Mouse (Mus musculus) ZHBTc4 (cell line): ENCODE results near the gene Polr2e.
A peak's percentile ranks its signal among the peaks of the same experiment; 100 is the strongest.

Experiments used
- DNase-seq: peaks from one replicate; pipeline ENCODE4 v3.0.0-alpha.2; 2011; ENCODE audit warnings: low read depth, low spot score

The Polr2e gene

GRCm38 (mm10) chr10:80035148-80035547 lies 4.4 kb downstream of the Polr2e start:
- no peak for DNase-seq

- DNase-seq: peak; percentile 80
Observed at GRCm38 (mm10) chr10:80033511-80034391, 5.8 kb downstream of the Polr2e start.

- DNase-seq: no peak
Observed at GRCm38 (mm10) chr10:80032799-80033480, 6.7 kb downstream of the Polr2e start.

GRCm38 (mm10) chr10:80030736-80031135 lies 8.9 kb downstream of the Polr2e start:
- DNase-seq: no peak

GRCm38 (mm10) chr10:80030191-80030590 lies 9.4 kb downstream of the Polr2e start:
- no peak for DNase-seq

GRCm38 (mm10) chr10:80028521-80028846 lies 11.1 kb downstream of the Polr2e start:
- no peak for DNase-seq

- DNase-seq: peak; percentile 92
Observed at GRCm38 (mm10) chr10:80027681-80028520, 11.7 kb downstream of the Polr2e start.

- DNase-seq: peak; percentile 90
Observed at GRCm38 (mm10) chr10:80025889-80026288, 13.7 kb downstream of the Polr2e start.

- no peak for DNase-seq
Observed at GRCm38 (mm10) chr10:80025463-80025862, 14.1 kb downstream of the Polr2e start.

GRCm38 (mm10) chr10:80025044-80025347 lies 14.6 kb downstream of the Polr2e start:
- no peak for DNase-seq

GRCm38 (mm10) chr10:80024229-80025043 lies 15.2 kb downstream of the Polr2e start:
- no peak for DNase-seq

- no peak for DNase-seq
Observed at GRCm38 (mm10) chr10:80023758-80024157, 15.8 kb downstream of the Polr2e start.

GRCm38 (mm10) chr10:80022806-80023205 lies 16.8 kb downstream of the Polr2e start:
- no peak for DNase-seq

- no peak for DNase-seq
Observed at GRCm38 (mm10) chr10:80022164-80022563, 17.4 kb downstream of the Polr2e start.

- DNase-seq: no peak
Observed at GRCm38 (mm10) chr10:80021320-80021641, 18.3 kb downstream of the Polr2e start.

GRCm38 (mm10) chr10:80020603-80021319 lies 18.8 kb downstream of the Polr2e start:
- no peak for DNase-seq

- DNase-seq: no peak
Observed at GRCm38 (mm10) chr10:80020191-80020590, 19.4 kb downstream of the Polr2e start.

- DNase-seq: no peak
Observed at GRCm38 (mm10) chr10:80019471-80020131, 20.0 kb downstream of the Polr2e start.

GRCm38 (mm10) chr10:80018739-80019297 lies 20.8 kb downstream of the Polr2e start:
- no peak for DNase-seq

GRCm38 (mm10) chr10:80017771-80018170 lies 21.8 kb downstream of the Polr2e start:
- no peak for DNase-seq
